Mouse (Mus musculus) liver, embryonic 14.5 days (tissue): ENCODE data around the gene Gmds.

Experiments
- CTCF ChIP-seq: IDR thresholded peaks from 2 replicates; pipeline ENCODE4 v1.5.1; 2016; ENCODE audit warnings: antibody characterized with exemption, low read depth, control low read depth
- EP300 ChIP-seq: IDR thresholded peaks from 2 replicates; pipeline ENCODE4 v1.6.1; 2016; ENCODE audit warnings: antibody characterized with exemption, low read depth

DNA sequence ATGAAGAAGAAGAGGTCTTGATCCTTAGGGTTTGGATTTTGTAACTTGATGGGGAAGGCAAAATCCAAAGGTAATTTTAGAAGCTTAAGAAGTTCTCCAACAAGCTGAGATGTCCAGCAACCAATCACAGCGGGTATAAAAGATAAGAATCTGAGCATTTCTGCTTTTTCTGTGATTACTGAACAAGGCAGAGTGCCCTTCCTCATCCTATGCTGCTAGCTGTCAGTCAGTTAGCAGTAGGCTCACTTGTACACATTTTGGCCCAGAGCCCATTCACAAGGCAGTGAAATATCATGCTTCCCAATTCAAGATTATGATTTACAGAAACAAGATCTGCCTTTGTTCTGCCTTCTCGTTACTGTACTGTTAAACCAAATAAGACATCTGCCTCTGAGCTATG is 295.8 kb downstream of the Gmds start:
- no peak for TF ChIP-seq EP300
- TF ChIP-seq CTCF = no peak
